Mouse (Mus musculus): ENCODE results near the gene 4931422A03Rik. TPM values are rescaled to one million over a fixed set of nuclear protein-coding genes. Genes with fewer than 3 reads are reported as not detected.
"Not testable (repeated sequence)": the region's sequence is repeated elsewhere in the genome, so short reads cannot be mapped to it uniquely, and the experiment has no call there.

The 4931422A03Rik gene
- total RNA-seq, 2 experiments from 2014 or later = 0.17 to 1.0 TPM

DNA sequence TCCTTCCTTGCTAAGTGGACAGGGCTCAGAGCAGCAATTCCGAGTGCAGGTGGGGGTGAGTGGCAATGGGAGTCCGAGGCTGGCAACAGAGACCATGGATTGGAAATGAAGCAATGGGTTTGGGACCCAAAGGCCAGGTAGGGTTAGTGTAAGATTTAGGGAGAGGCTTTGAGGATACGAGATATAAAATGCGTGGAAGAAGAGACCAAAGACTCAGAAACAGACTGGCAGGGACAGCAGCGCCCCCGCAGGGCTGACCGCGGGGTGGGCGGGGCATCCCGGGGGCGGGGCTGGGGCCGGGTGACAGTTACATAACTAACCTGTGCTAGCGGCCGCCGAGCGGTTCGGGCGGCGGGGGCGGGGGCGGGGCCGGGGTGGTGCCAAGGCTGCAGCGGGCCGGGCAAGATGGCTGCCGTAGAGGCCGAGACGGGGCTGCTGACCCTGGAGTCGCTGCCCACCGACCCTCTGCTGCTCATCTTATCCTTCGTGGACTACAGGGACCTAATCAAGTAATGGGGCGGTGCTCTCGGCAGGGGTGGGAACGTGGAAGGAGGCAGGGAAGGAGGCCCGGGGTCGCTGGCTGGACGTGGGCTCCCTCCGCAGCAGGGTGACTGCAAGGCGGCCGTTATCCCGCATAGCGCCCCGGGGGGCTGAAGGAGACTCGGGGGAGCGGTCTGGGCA lies 563 bp downstream of the 4931422A03Rik start, which contains the start of gene Fbxo3:
TSS of gene Fbxo3 (plus strand) at position 264 of the 681 bp plus-strand sequence.
- peak; percentile 73 for ATAC-seq (replicated peaks; ENCODE audit: poor library complexity)

- no peak for ATAC-seq (replicated peaks; ENCODE audit: poor library complexity)
Measured at GRCm38 (mm10) chr2:104024656-104025055, 3.5 kb downstream of the 4931422A03Rik start.

GRCm38 (mm10) chr2:104023096-104023495 lies 5.1 kb downstream of the 4931422A03Rik start:
- no peak for ATAC-seq (replicated peaks; ENCODE audit: poor library complexity)

DNA sequence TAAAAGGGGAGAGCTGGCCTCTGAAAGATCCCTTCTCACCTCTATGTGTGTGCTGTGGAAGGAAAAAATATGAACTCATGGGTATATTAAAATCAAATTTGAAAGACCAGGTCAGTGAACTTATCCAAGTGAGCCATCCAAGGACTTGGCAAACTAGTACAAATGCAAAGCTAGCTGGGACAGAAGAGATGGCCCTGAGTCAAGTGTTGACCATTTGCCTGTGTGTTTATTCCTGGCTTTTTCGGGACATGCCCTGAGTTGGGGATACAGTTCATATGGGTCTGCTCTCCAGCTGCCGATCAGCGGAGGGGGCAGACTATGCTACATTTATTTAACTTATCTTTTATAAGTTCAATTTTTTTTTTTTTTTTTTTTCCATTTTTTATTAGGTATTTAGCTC lies 19.3 kb downstream of the 4931422A03Rik start:
- ATAC-seq (replicated peaks; ENCODE audit: poor library complexity) = not testable (repeated sequence)

GRCm38 (mm10) chr2:104007793-104008519 lies 20.2 kb downstream of the 4931422A03Rik start:
- ATAC-seq (replicated peaks; ENCODE audit: poor library complexity) = no peak

DNA sequence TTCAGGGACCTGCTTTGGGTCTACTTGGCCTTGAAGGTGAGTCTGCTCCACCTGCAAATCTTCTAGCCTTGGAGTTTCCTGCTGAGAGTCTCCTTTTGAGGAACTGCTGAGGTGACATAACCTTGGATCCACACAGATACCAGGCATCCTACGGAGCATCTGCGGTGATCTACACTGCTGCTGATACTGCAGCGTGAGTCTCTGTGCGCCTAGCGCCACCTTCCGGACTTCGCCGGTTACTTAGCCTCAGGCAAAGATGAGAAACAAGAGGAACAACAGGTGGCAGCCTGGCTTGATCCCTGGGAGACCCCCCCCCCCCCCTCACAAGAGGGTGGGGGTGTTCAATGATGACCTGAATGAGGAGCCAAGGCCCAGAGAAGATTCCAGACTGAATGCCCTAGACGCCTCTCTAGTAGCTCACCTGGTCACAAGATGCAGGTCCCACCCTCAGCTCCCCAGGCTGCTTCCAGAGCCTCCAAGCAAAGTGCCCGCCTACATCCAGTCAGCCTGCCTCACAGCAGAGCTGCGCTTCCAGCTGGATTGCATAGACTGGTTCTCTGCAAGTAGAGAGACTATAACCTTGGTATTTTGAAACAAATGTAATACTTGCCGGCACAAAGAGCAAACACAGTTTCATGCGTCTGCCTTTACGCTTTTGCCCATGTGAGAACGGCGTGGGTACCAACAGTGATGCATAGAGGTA lies 25.3 kb downstream of the 4931422A03Rik start:
- ATAC-seq (replicated peaks; ENCODE audit: poor library complexity) = peak; percentile 95

- no peak for ATAC-seq (replicated peaks; ENCODE audit: poor library complexity)
Measured at GRCm38 (mm10) chr2:104001861-104002260, 26.3 kb downstream of the 4931422A03Rik start.

- peak; percentile 90 for ATAC-seq (replicated peaks; ENCODE audit: poor library complexity)
Measured at GRCm38 (mm10) chr2:104001076-104001475, 27.1 kb downstream of the 4931422A03Rik start.

- ATAC-seq (replicated peaks; ENCODE audit: poor library complexity) = no peak
Measured at GRCm38 (mm10) chr2:103992618-103993332, 35.4 kb downstream of the 4931422A03Rik start.

- ATAC-seq (replicated peaks; ENCODE audit: poor library complexity) = no peak
Measured at GRCm38 (mm10) chr2:103992162-103992561, 36.0 kb downstream of the 4931422A03Rik start.

- ATAC-seq (replicated peaks; ENCODE audit: poor library complexity) = peak; percentile 44; the same call in 1 of the 2 replicates
Measured at GRCm38 (mm10) chr2:103991303-103991702, 36.9 kb downstream of the 4931422A03Rik start.

DNA sequence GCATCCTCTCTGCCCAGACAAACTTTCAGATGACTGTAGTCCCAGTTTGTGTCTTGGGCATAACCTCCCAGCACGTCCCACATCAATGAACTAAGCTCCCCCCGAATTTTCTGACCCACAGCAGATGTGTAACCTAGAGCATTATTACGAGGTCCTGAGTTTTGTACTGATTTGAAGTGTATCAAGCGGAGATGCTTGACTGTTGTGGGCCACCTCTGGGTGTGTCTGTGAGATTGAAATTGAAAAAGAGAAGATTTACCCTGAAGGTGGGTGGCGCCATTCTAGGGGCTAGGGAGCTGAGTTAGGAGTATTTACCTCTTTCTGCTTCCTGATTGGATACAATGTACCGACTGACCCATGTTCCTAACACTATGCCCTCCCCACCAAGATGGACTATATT lies 38.4 kb downstream of the 4931422A03Rik start:
- no peak for ATAC-seq (replicated peaks; ENCODE audit: poor library complexity)

DNA sequence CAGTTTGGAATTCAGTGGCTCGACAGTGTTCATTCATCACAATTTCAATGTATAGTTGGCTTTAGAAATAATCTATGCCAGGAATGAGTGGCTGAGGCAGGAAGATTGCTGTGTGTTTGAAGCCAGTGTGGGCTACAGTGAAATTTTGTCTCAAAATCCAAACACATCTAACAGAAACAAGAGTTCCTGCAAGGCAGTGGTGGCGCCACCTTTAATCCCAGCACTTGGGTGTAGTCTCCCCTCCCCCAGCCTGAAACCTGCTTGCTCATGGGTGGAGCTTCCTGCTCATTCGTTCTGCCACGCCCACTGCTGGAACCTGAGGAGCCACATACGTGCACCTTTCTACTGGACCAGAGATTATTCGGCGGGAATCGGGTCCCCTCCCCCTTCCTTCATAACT lies 40.6 kb downstream of the 4931422A03Rik start:
- ATAC-seq (replicated peaks; ENCODE audit: poor library complexity) = not testable (repeated sequence)

GRCm38 (mm10) chr2:103983146-103983545 lies 45.0 kb downstream of the 4931422A03Rik start:
- ATAC-seq (replicated peaks; ENCODE audit: poor library complexity) = no peak

- peak; percentile 67 for ATAC-seq (replicated peaks; ENCODE audit: poor library complexity)
Measured at GRCm38 (mm10) chr2:103982250-103982649, 45.9 kb downstream of the 4931422A03Rik start.

DNA sequence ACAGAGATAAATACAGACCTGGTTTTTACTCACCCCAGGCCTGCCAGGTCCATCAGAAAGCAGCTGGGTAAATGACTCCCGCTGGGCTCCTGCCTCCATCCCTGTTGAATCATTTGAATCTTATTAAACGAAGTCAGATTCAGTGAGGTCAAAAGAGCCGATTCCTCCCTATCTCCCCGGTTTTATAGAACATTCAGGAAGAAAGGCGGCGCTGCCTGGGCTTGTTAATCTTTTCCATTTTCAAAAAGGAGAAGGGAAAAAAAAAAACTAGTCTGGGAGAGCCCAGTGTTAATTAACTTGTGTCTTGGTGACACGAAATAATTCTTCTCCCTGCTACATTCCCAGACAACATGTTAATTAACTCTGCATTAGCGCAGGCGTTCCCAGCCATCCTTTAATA lies 50.4 kb downstream of the 4931422A03Rik start:
- no peak for ATAC-seq (replicated peaks; ENCODE audit: poor library complexity)

DNA sequence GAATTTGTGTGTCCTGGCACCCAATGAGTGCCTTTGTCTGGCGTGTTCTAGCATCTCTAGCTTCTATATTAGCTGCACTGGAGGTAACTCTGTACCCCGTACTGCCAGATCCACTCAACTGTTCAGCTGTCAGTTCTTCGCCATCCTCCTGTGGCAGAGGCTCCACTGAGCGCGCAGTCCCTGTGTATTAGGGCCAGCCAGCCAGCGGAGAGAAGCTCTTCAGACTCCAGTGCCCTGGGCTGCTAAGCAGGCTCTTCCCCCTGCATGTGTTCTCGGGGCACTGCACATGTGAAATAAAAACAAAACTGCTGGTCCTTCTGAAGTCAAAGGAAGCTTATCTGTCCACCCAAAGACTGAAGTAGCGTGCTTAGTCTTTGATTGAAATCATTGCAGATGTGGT lies 50.9 kb downstream of the 4931422A03Rik start:
- no peak for ATAC-seq (replicated peaks; ENCODE audit: poor library complexity)

DNA sequence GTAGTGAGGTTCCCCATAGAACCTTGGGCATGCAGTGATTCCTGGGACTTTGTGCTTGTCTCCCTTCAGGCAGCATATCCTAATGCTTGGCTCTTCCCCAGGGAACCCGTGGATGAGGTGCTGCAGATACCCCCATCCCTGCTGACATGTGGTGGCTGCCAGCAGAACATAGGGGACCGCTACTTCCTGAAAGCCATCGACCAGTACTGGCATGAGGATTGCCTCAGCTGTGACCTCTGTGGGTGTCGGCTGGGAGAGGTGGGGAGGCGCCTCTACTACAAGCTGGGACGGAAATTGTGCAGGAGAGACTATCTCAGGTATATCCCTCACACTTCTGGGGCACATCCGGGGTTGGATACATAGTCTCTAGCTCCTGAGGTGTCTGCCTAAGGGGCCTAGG lies 52.3 kb downstream of the 4931422A03Rik start:
- peak; percentile 40 for ATAC-seq (replicated peaks; ENCODE audit: poor library complexity)

DNA sequence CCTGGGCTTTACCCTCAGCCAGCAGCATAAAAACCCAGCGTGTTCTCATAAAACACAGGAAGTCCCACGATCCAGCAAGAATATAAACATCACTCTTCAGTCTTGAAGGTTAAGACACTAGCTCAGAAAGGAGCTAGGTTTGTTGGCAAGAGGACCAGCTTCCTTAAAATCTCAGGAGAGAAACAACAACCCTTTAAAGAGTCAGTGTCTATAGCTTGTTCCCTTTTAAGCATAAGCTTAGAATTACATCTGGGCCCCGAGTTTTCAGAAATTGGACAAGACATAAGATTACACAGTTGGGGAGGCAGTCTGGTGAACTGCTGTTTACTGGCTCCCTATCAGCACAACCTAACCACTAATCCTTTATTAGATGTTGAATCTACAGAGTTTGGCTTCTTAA lies 56.3 kb downstream of the 4931422A03Rik start:
- no peak for ATAC-seq (replicated peaks; ENCODE audit: poor library complexity)

DNA sequence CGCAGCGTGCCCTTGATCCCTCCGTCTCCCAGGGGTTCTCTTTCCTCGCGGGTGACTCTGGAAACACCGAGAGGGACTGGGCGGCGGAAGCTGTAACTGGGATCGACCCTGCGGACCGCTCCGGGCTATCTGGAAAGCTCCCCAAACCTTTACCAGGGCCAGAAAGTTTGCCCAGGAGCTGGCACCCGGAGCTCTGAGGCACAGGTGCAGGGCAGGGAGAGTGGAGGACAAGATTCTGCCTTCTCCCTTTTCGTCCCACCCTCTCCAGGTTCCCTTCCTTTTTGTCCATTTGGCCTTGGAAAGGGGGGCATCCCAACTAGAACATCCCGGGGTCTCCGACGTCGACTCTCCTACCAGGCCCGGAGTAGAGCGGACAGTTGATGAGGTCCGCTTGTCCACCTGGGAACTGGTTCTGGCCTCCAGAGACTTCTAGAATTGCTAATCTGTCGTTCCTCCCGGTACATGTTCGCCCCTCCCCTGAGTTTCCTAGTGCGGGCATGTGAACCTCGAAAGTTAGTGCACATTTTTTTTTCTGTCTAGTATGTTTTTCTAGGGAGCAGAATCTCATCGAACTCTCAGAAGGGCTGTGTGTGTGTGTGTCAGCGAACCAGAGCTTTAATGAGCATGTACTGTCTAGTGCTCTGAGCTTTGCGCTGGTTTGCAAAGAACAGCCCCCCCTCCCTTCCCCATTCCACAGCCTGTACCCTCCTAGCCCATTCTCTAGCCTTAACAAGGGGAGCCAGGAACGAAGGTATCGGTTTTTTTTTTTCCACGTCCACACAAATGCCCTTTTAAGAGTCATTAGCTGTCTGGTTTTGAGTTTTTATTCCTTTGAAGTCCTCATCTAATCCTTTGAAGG lies 57.1 kb downstream of the 4931422A03Rik start:
- no peak for ATAC-seq (replicated peaks; ENCODE audit: poor library complexity)
